Mouse (Mus musculus) limb, embryonic 15.5 days (tissue): ENCODE measurements around the gene Gmcl1. TPM values are rescaled to one million over a fixed set of nuclear protein-coding genes. Genes with fewer than 3 reads are reported as not detected.

Experiments
- ATAC-seq: fragments of 200-750 bp; cut with Nextera tagmentation; 2 replicates; pipeline ENCODE4 v1.8.0; 2017; ENCODE audit warnings: low read depth, moderate TSS enrichment; ENCODE audit not compliant: insufficient number of reproducible peaks, low FRiP score, low TSS enrichment
- H3K27ac ChIP-seq: fragments of 300-500 bp; sonication (generic); 2 replicates; pipeline ENCODE4 v1.5.1; 2015; ENCODE audit warnings: moderate library complexity, mild to moderate bottlenecking, inconsistent platforms
- H3K27me3 ChIP-seq: fragments of 300-500 bp; sonication (generic); 2 replicates; pipeline ENCODE4 v1.6.1; 2015; ENCODE audit warnings: inconsistent platforms
- H3K36me3 ChIP-seq: fragments of 300-500 bp; sonication (generic); 2 replicates; pipeline ENCODE4 v1.6.1; 2015; ENCODE audit warnings: inconsistent platforms
- H3K4me1 ChIP-seq: fragments of 300-500 bp; sonication (generic); 2 replicates; pipeline ENCODE4 v1.6.1; 2015; ENCODE audit warnings: inconsistent platforms
- H3K4me2 ChIP-seq: fragments of 300-500 bp; sonication (generic); 2 replicates; pipeline ENCODE4 v1.6.1; 2015; ENCODE audit warnings: mild to moderate bottlenecking, inconsistent platforms
- H3K4me3 ChIP-seq: fragments of 300-500 bp; sonication (generic); 2 replicates; pipeline ENCODE4 v1.5.1; 2015; ENCODE audit warnings: mild to moderate bottlenecking, inconsistent platforms
- H3K9ac ChIP-seq: fragments of 300-500 bp; sonication (generic); 2 replicates; pipeline ENCODE4 v1.6.1; 2015; ENCODE audit warnings: inconsistent platforms
- H3K9me3 ChIP-seq: fragments of 300-500 bp; sonication (generic); 2 replicates; pipeline ENCODE4 v1.6.1; 2016; ENCODE audit warnings: inconsistent platforms
- WGBS: fragments of 180-500 bp; shearing (Covaris S2); methylation state at CpG from one replicate; pipeline ENCODE4 v1.1.7; 2015; 5-methylcytosine and 5-hydroxymethylcytosine counted together
- polyA plus RNA-seq: library from polyadenylated mRNA; unstranded; fragments of >200 nt; fragmentation: Nextera tagmentation; extraction: Ambion mirVana; gene quantifications from 2 replicates; pipeline ENCODE4 v1.2.1, GENCODE M21; 2015

Gmcl1 gene
- polyA plus RNA-seq, 1 experiment from 2014 or later: 31.9 TPM

DNA sequence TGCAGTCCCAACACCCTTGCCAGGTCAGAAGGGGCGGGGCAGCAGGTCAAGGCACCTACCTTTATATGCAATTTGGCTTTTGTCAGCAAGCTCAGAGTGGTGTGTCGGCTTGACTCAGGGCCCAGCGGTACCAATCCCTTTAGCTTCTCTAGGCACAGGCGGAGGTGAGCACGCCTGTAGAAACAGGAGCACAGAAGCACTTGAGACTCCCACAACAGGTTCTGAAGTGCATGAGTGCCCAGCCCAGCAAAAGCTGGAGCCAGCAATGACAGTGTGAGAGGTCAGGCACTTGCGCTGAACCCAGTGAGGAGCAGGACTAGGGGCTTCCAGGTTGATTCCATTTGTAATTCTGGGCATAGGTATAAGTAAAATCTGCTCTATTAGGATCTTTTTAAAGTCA lies 80.2 kb downstream of the Gmcl1 start:
- Histone ChIP-seq H3K4me2 (no peak overlapping the region), H3K9me3 (no peaks in the 10 kb centered on the region), H3K27ac (no peak overlapping the region), H3K36me3 (peaks cover 60% of the 10 kb centered on the region), H3K4me1 (no peaks in the 10 kb centered on the region), H3K27me3 (no peaks in the 10 kb centered on the region), H3K9ac (no peak overlapping the region), H3K4me3 (no peak overlapping the region)
- ATAC-seq: no peak
- 89% methylated on average over 6 of the region's 6 CpGs for WGBS

DNA sequence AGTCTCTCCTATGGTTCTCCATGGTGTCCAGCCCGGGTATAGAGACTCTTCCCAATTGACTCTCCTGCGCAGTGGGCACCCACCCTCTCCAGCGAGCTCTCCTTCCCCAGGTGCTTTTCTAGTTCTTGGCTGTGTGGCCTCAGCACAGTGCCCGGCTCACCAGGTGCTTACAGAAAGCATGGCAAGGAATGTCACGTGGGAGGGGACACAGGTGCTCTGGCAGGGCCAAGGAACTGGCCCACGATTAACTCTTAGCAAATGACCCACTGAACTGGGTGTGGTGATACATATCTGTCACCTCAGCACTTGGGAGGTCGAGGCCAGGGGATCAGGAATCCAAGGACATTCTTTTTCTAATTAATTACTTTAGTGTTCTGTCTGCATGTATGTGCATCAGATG lies 87.0 kb downstream of the Gmcl1 start:
- H3K9ac ChIP-seq: no peak overlapping the region
- H3K27me3 ChIP-seq: no peaks in the 10 kb centered on the region
- no peaks in the 10 kb centered on the region for H3K4me1 ChIP-seq
- H3K9me3 ChIP-seq: no peaks in the 10 kb centered on the region
- ATAC-seq: no peak
- no peak overlapping the region for H3K27ac ChIP-seq
- no peak overlapping the region for H3K4me3 ChIP-seq
- peaks cover 27% of the 10 kb centered on the region for H3K36me3 ChIP-seq
- 72% methylated on average over 7 of the region's 7 CpGs for WGBS
- no peak overlapping the region for H3K4me2 ChIP-seq

DNA sequence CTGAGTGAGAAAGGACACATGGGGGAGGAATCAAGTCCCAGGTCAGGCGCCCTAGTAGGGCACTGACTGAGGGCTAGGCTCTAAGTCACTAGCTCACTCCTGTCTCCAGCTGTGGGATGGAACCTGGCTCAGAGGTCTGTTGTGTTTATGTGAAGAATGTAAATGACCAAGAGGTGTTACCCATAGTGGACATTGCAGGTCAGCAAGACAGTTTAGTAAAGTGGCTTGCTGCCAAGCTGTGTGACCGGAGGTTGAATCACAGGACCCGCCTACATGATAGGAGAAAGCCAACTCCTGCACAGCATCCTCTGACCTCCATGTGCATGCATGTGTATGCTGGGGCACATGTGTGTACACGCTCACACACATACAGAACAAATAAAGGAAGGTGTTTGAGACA lies 87.6 kb downstream of the Gmcl1 start:
- Histone ChIP-seq H3K4me3 (no peak overlapping the region), H3K36me3 (peaks cover 21% of the 10 kb centered on the region), H3K27me3 (no peaks in the 10 kb centered on the region), H3K9me3 (no peaks in the 10 kb centered on the region), H3K4me1 (no peaks in the 10 kb centered on the region), H3K4me2 (no peak overlapping the region), H3K9ac (no peak overlapping the region), H3K27ac (no peak overlapping the region)
- ATAC-seq: no peak
- WGBS: 79% methylated on average over 4 of the region's 4 CpGs

DNA sequence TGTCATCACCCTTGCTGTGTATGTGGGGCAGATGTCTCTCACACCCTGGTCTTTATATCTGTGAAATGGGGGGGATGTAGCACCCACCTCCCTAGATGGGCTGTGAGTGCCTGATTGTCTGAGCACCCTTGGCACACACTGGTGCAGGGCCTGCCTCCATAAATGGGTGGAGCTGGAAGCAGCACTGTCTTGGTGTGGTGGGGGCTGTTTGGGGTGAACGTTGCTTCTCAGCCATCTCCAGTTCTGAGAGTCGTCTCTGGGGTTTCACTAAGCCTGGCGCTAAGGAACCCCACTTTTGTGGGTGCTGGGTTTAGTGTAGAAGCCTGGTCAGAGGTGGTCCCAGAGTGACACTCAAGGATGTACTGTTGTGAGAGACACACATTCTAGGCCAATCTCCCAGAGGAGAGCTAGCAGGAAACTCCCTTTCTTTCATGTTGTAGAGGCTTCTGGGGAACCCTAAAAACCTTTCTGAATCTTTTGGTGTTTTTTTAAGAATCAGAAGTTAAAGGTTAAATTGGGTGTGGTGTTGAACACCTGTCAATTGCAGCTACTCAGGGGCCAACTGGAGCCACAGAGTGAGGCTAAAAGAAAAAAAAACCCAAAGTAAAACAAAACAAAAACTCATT lies 88.3 kb downstream of the Gmcl1 start:
- Histone ChIP-seq H3K27ac (no peak overlapping the region), H3K9ac (no peak overlapping the region), H3K4me2 (no peak overlapping the region), H3K36me3 (peaks cover 15% of the 10 kb centered on the region), H3K9me3 (no peaks in the 10 kb centered on the region), H3K27me3 (no peaks in the 10 kb centered on the region), H3K4me3 (no peak overlapping the region), H3K4me1 (no peaks in the 10 kb centered on the region)
- no peak for ATAC-seq
- WGBS: 83% methylated on average over 3 of the region's 3 CpGs

Other genes starting within 250 kb of the Gmcl1 start
- gene Pcbp1, start 207.1 kb downstream of the Gmcl1 start, polyA plus RNA-seq: 456 and 462 TPM in 2 replicates
- gene Asprv1, start 105.2 kb downstream of the Gmcl1 start, polyA plus RNA-seq: 610 and 666 TPM in 2 replicates
- gene Mxd1, start 64.2 kb downstream of the Gmcl1 start, polyA plus RNA-seq: 14.2 and 15.2 TPM in 2 replicates
- gene Snrnp27, start 48.9 kb downstream of the Gmcl1 start, polyA plus RNA-seq: 103 and 108 TPM in 2 replicates
- gene Anxa4, start 60.2 kb upstream of the Gmcl1 start, polyA plus RNA-seq: 61.9 and 66.6 TPM in 2 replicates
- gene Aak1, start 116.1 kb upstream of the Gmcl1 start, polyA plus RNA-seq: 15.3 and 16.7 TPM in 2 replicates